14 mouse cellular contexts compared by ENCODE assay signal in genomic region chr6:52228475-52229465, GRCm38 (mm10). TPM values are rescaled to one million over a fixed set of nuclear protein-coding genes. Genes with fewer than 3 reads are reported as not detected.
DNase-seq lines count a peak whose midpoint lies in the region; ATAC-seq and TF ChIP-seq lines count a peak whose summit lies in the region.
"Had no signal": no experiment of that assay in that cellular context is flagged by ENCODE, and none has a peak within 500 bp of the region (broad histone marks: within the 10 kb centered on the region; RNA-seq: fewer than 3 reads in every experiment).

No protein-coding gene starts in this region.

- no peak overlapping the region for H3K9ac ChIP-seq in heart, postnatal 0 days (replicated peaks; ENCODE audit: low read depth, low read length)
- H3K9ac ChIP-seq in heart, embryonic 12.5 days, result no peak overlapping the region
- H3K9ac ChIP-seq in liver, postnatal 0 days (replicated peaks), result no peak overlapping the region
- no peak overlapping the region for H3K9ac ChIP-seq in lung, postnatal 0 days (replicated peaks; ENCODE audit: low read depth)
- H3K9ac ChIP-seq: hindbrain, embryonic 13.5 days had no signal

- H3K4me2 ChIP-seq in heart, postnatal 0 days (ENCODE audit: low read depth, low read length), result no peak overlapping the region
- H3K4me2 ChIP-seq in heart, embryonic 12.5 days, result no peak overlapping the region
- no peak overlapping the region for H3K4me2 ChIP-seq in liver, postnatal 0 days (ENCODE audit: low read depth, low read length)
- H3K4me2 ChIP-seq in lung, postnatal 0 days (replicated peaks; ENCODE audit: low read depth, low read length), result no peak overlapping the region
- H3K4me2 ChIP-seq: hindbrain, embryonic 13.5 days had no signal

- peaks cover 98% of the 10 kb centered on the region for H3K27me3 ChIP-seq in heart, postnatal 0 days (ENCODE audit: control insufficient read depth, insufficient read depth, low read length)
- peaks cover 92% of the 10 kb centered on the region for H3K27me3 ChIP-seq in heart, embryonic 12.5 days (replicated peaks)
- no peaks in the 10 kb centered on the region for H3K27me3 ChIP-seq in Patski
- H3K27me3 ChIP-seq in liver, postnatal 0 days (ENCODE audit: insufficient read depth, low read length), result peaks cover 97% of the 10 kb centered on the region
- peaks cover 83% of the 10 kb centered on the region for H3K27me3 ChIP-seq in lung, postnatal 0 days (replicated peaks; ENCODE audit: insufficient read depth, low read length)
- H3K27me3 ChIP-seq: CH12.LX had no signal

- no peaks in the 10 kb centered on the region for H3K9me3 ChIP-seq in heart, postnatal 0 days (replicated peaks; ENCODE audit: control insufficient read depth, low read length)
- no peaks in the 10 kb centered on the region for H3K9me3 ChIP-seq in heart, embryonic 12.5 days (replicated peaks)
- H3K9me3 ChIP-seq in liver, postnatal 0 days (ENCODE audit: low read length), result no peaks in the 10 kb centered on the region
- no peaks in the 10 kb centered on the region for H3K9me3 ChIP-seq in lung, postnatal 0 days (ENCODE audit: low read length)
- H3K9me3 ChIP-seq: hindbrain, embryonic 13.5 days had no signal

- no peak for TF ChIP-seq EP300 in heart, postnatal 0 days (IDR thresholded peaks at IDR 0.05; ENCODE audit: low read depth)
- TF ChIP-seq EP300 in liver, postnatal 0 days (IDR thresholded peaks at IDR 0.05; ENCODE audit: low read depth), result no peak
- TF ChIP-seq EP300 in lung, postnatal 0 days (IDR thresholded peaks at IDR 0.05), result no peak

- DNase-seq in heart, postnatal 0 days (ENCODE audit: low spot score), result no peak
- DNase-seq in Patski (ENCODE audit: low read depth, low spot score), result peak; percentile 13
- peak; percentile 60 for DNase-seq in kidney, adult 9 months
- no peak for DNase-seq in liver, postnatal 0 days
- DNase-seq in ovary, postnatal 36 days (ENCODE audit: low spot score), result no peak
- no peak for DNase-seq in cerebellum, adult 11 months
- no peak for DNase-seq in lung, postnatal 0 days (ENCODE audit: low spot score)

- H3K4me1 ChIP-seq in heart, postnatal 0 days (ENCODE audit: control insufficient read depth, insufficient read depth), result no peaks in the 10 kb centered on the region
- peaks cover 8% of the 10 kb centered on the region; the same call in 1 of the 2 replicates for H3K4me1 ChIP-seq in heart, embryonic 12.5 days (replicated peaks)
- H3K4me1 ChIP-seq in liver, postnatal 0 days (ENCODE audit: insufficient read depth), result 0 out of 2 replicates have a peak, but pooled peaks cover 5% of the 10 kb centered on the region
- no peaks in the 10 kb centered on the region for H3K4me1 ChIP-seq in lung, postnatal 0 days (ENCODE audit: insufficient read depth, low read depth, low read length)
- H3K4me1 ChIP-seq: hindbrain, embryonic 13.5 days had no signal

- POLR2A ChIA-PET in Patski (lab: Charles Lee), result interaction anchor here (0.6 to 37.4 kb wide), 5 partner anchors 6 to 736 kb away, joined by 3 to 778 read pairs (median 378); partner anchors contain the start of genes 5730596B20Rik, Gm28308, Hoxa10 and Hoxa11

- CTCF ChIA-PET in Patski (lab: Charles Lee), result interaction anchor here (1.5 to 4.3 kb wide), 4 partner anchors 10 to 51 kb away, joined by 5 to 23 read pairs (median 13); partner anchors contain the start of gene Hoxa10

- peak overlapping the region; percentile 15 for H3K4me3 ChIP-seq in heart, postnatal 0 days (ENCODE audit: low read depth, low read length)
- H3K4me3 ChIP-seq in heart, embryonic 12.5 days, result no peak overlapping the region
- H3K4me3 ChIP-seq in liver, postnatal 0 days (ENCODE audit: low read depth, low read length), result peak overlapping the region; percentile 17; the same call in 1 of the 2 replicates
- no peak overlapping the region for H3K4me3 ChIP-seq in lung, postnatal 0 days (ENCODE audit: low read depth, low read length)
- H3K4me3 ChIP-seq: hindbrain, embryonic 13.5 days had no signal

- in situ Hi-C loops in Patski (cut with MboI; ENCODE audit: low pct_unique_long_range_greater_than_20kb), result loop anchor here (10.0 to 25.0 kb wide), 4 partner anchors 54 to 1241 kb away; partner anchors contain the start of gene 5730596B20Rik

- WGBS in heart, postnatal 0 days, result 3% methylated on average over 38 of the region's 38 CpGs
- WGBS in heart, embryonic 12.5 days, result 2% methylated on average over 38 of the region's 38 CpGs
- WGBS in liver, postnatal 0 days (ENCODE audit: insufficient replicate concordance), result 1% methylated on average over 38 of the region's 38 CpGs
- WGBS in lung, postnatal 0 days, result 3% methylated on average over 38 of the region's 38 CpGs

- no peak overlapping the region for H3K27ac ChIP-seq in heart, postnatal 0 days (ENCODE audit: low read depth)
- H3K27ac ChIP-seq in heart, embryonic 12.5 days (ENCODE audit: poor library complexity, severe bottlenecking), result no peak overlapping the region
- H3K27ac ChIP-seq in liver, postnatal 0 days (ENCODE audit: low read depth), result no peak overlapping the region
- no peak overlapping the region for H3K27ac ChIP-seq in lung, postnatal 0 days (ENCODE audit: low read length)
- H3K27ac ChIP-seq: hindbrain, embryonic 13.5 days; stomach, postnatal 0 days had no signal

- no peaks in the 10 kb centered on the region for H3K36me3 ChIP-seq in heart, postnatal 0 days (replicated peaks; ENCODE audit: control insufficient read depth, insufficient read depth, low read length)
- no peaks in the 10 kb centered on the region for H3K36me3 ChIP-seq in heart, embryonic 12.5 days
- H3K36me3 ChIP-seq in liver, postnatal 0 days (replicated peaks; ENCODE audit: insufficient read depth, low read length), result no peaks in the 10 kb centered on the region
- no peaks in the 10 kb centered on the region for H3K36me3 ChIP-seq in lung, postnatal 0 days (ENCODE audit: insufficient read depth, low read length)
- H3K36me3 ChIP-seq: hindbrain, embryonic 13.5 days had no signal

- TF ChIP-seq CTCF in heart, postnatal 0 days (IDR thresholded peaks at IDR 0.05; ENCODE audit: low read depth), result no peak
- TF ChIP-seq CTCF in Patski (IDR thresholded peaks at IDR 0.05), result no peak
- no peak for TF ChIP-seq CTCF in liver, postnatal 0 days (IDR thresholded peaks at IDR 0.05; ENCODE audit: low read depth)
- no peak for TF ChIP-seq CTCF in lung, postnatal 0 days (IDR thresholded peaks at IDR 0.05)

- no peak for ATAC-seq in heart, postnatal 0 days (ENCODE audit: insufficient read depth, low read depth)
- no peak for ATAC-seq in heart, embryonic 12.5 days (ENCODE audit: insufficient number of reproducible peaks, low FRiP score)
- ATAC-seq in Patski, result no peak
- no peak for ATAC-seq in liver, postnatal 0 days
- ATAC-seq in lung, postnatal 0 days, result no peak

RNA-seq across cellular contexts. Expression of gene Hoxa9, which starts 2.1 kb away (rescaled TPM):
- total RNA-seq in heart, postnatal 0 days (2014; rRNA removed; ENCODE audit: low replicate concordance), result 0.19 TPM in 1 of 2 replicates, not detected in the other
- polyA plus RNA-seq in heart, postnatal 0 days (2015; fragmentation: Nextera tagmentation; extraction: Ambion mirVana), result not detected in 2 replicates
- 0.48 and 0.54 TPM in 2 replicates for polyA plus RNA-seq in heart, embryonic 12.5 days (2016; fragmentation: Nextera tagmentation; extraction: Ambion mirVana)
- 76.7 TPM for polyA plus RNA-seq in Patski (2021)
- 0.11 and 0.26 TPM in 2 replicates for polyA plus RNA-seq in liver, postnatal 0 days (2015; fragmentation: Nextera tagmentation; extraction: Ambion mirVana)
- polyA plus RNA-seq in lung, postnatal 0 days (2015; fragmentation: Nextera tagmentation; extraction: Ambion mirVana), result 0.06 and 0.07 TPM in 2 replicates
- total RNA-seq: left cerebral cortex, postnatal 10 days had no signal

RNA-seq across cellular contexts. Expression of gene Hoxa7, which starts 7.1 kb away (rescaled TPM):
- not detected in 2 replicates for total RNA-seq in heart, postnatal 0 days (2014; rRNA removed; ENCODE audit: low replicate concordance)
- polyA plus RNA-seq in heart, postnatal 0 days (2015; fragmentation: Nextera tagmentation; extraction: Ambion mirVana), result 0.07 and 0.38 TPM in 2 replicates
- 0.44 TPM in 1 of 2 replicates, not detected in the other for polyA plus RNA-seq in heart, embryonic 12.5 days (2016; fragmentation: Nextera tagmentation; extraction: Ambion mirVana)
- polyA plus RNA-seq in Patski (2021), result 51.6 TPM
- 0.39 and 0.50 TPM in 2 replicates for polyA plus RNA-seq in liver, postnatal 0 days (2015; fragmentation: Nextera tagmentation; extraction: Ambion mirVana)
- polyA plus RNA-seq in lung, postnatal 0 days (2015; fragmentation: Nextera tagmentation; extraction: Ambion mirVana), result 7.5 and 8.7 TPM in 2 replicates
- total RNA-seq: left cerebral cortex, postnatal 10 days had no signal
- polyA plus RNA-seq: activated CD4-positive, CD25-positive, alpha-beta regulatory T cell, adult 4 months had no signal

RNA-seq across cellular contexts. Expression of gene Hoxa10, which starts 11.9 kb away (rescaled TPM):
- total RNA-seq in heart, postnatal 0 days (2014; rRNA removed; ENCODE audit: low replicate concordance), result 5.0 TPM in 1 of 2 replicates, not detected in the other
- not detected in 2 replicates for polyA plus RNA-seq in heart, postnatal 0 days (2015; fragmentation: Nextera tagmentation; extraction: Ambion mirVana)
- 0.31 and 0.60 TPM in 2 replicates for polyA plus RNA-seq in heart, embryonic 12.5 days (2016; fragmentation: Nextera tagmentation; extraction: Ambion mirVana)
- polyA plus RNA-seq in Patski (2021), result 104 TPM
- polyA plus RNA-seq in liver, postnatal 0 days (2015; fragmentation: Nextera tagmentation; extraction: Ambion mirVana), result not detected in 2 replicates
- not detected in 2 replicates for polyA plus RNA-seq in lung, postnatal 0 days (2015; fragmentation: Nextera tagmentation; extraction: Ambion mirVana)
- total RNA-seq: left cerebral cortex, postnatal 10 days had no signal
- polyA plus RNA-seq: activated CD4-positive, CD25-positive, alpha-beta regulatory T cell, adult 4 months; stomach, postnatal 0 days had no signal

RNA-seq across cellular contexts. Expression of gene Gm28308, which starts 15.6 kb away (rescaled TPM):
- total RNA-seq in heart, postnatal 0 days (2014; rRNA removed; ENCODE audit: low replicate concordance), result not detected in 2 replicates
- polyA plus RNA-seq in heart, postnatal 0 days (2015; fragmentation: Nextera tagmentation; extraction: Ambion mirVana), result not detected in 2 replicates
- polyA plus RNA-seq in heart, embryonic 12.5 days (2016; fragmentation: Nextera tagmentation; extraction: Ambion mirVana), result not detected in 2 replicates
- 8.7 TPM for polyA plus RNA-seq in Patski (2021)
- not detected in 2 replicates for polyA plus RNA-seq in liver, postnatal 0 days (2015; fragmentation: Nextera tagmentation; extraction: Ambion mirVana)
- polyA plus RNA-seq in lung, postnatal 0 days (2015; fragmentation: Nextera tagmentation; extraction: Ambion mirVana), result not detected in 2 replicates
- total RNA-seq: CH12.LX; common myeloid progenitor, adult 5-6 weeks; left cerebral cortex, postnatal 10 days had no signal
- polyA plus RNA-seq: activated CD4-positive, CD25-positive, alpha-beta regulatory T cell, adult 4 months; hindbrain, embryonic 13.5 days; stomach, postnatal 0 days had no signal

RNA-seq across cellular contexts. Expression of gene Hoxa3, which starts 15.6 kb away (rescaled TPM):
- 2.3 TPM in 1 of 2 replicates, not detected in the other for total RNA-seq in heart, postnatal 0 days (2014; rRNA removed; ENCODE audit: low replicate concordance)
- polyA plus RNA-seq in heart, postnatal 0 days (2015; fragmentation: Nextera tagmentation; extraction: Ambion mirVana), result 0.36 and 0.37 TPM in 2 replicates
- 0.72 and 0.80 TPM in 2 replicates for polyA plus RNA-seq in heart, embryonic 12.5 days (2016; fragmentation: Nextera tagmentation; extraction: Ambion mirVana)
- 12.3 TPM for polyA plus RNA-seq in Patski (2021)
- 0.16 and 0.17 TPM in 2 replicates for polyA plus RNA-seq in liver, postnatal 0 days (2015; fragmentation: Nextera tagmentation; extraction: Ambion mirVana)
- polyA plus RNA-seq in lung, postnatal 0 days (2015; fragmentation: Nextera tagmentation; extraction: Ambion mirVana), result 4.3 and 4.8 TPM in 2 replicates
- total RNA-seq: left cerebral cortex, postnatal 10 days had no signal

Comparison
In these comparisons a context has a peak if more than half of its experiments do, and no peak if none do; other contexts are left out.
1. H3K4me3 ChIP-seq: peak in heart, postnatal 0 days (single experiment) and liver, postnatal 0 days (single experiment); none in heart, embryonic 12.5 days (single experiment) and lung, postnatal 0 days (single experiment).
2. DNase-seq: peak in Patski (single experiment) and kidney, adult 9 months (single experiment); none in heart, postnatal 0 days (single experiment), liver, postnatal 0 days (single experiment), ovary, postnatal 36 days (single experiment), cerebellum, adult 11 months (single experiment) and lung, postnatal 0 days (single experiment).
3. RNA of gene Hoxa9, which starts 2.1 kb away (polyA plus RNA-seq): 76.7 TPM in Patski (single experiment); 0.48 to 0.54 TPM in heart, embryonic 12.5 days, 0.11 to 0.26 TPM in liver, postnatal 0 days, 0.06 to 0.07 TPM in lung, postnatal 0 days and not detected in heart, postnatal 0 days; every median in the first group is over 10 times any median in the second.
4. RNA of gene Hoxa10, which starts 11.9 kb away (polyA plus RNA-seq): 104 TPM in Patski (single experiment); 0.31 to 0.60 TPM in heart, embryonic 12.5 days, not detected in heart, postnatal 0 days, not detected in liver, postnatal 0 days and not detected in lung, postnatal 0 days; every median in the first group is over 10 times any median in the second.